Mouse (Mus musculus) cerebellum, postnatal 36 days (tissue): ENCODE results near the gene 1700080E11Rik.
A peak's percentile ranks its signal among the peaks of the same experiment; 100 is the strongest.
"Not testable (repeated sequence)": the region's sequence is repeated elsewhere in the genome, so short reads cannot be mapped to it uniquely, and the experiment has no call there.

ENCODE experiments used
- DNase-seq, 2 experiments: peaks; one replicate each; pipeline ENCODE4 v3.0.0; 2021 to 2022; ENCODE audit warnings: mixed read lengths in 2 of 2

The 1700080E11Rik gene

DNA sequence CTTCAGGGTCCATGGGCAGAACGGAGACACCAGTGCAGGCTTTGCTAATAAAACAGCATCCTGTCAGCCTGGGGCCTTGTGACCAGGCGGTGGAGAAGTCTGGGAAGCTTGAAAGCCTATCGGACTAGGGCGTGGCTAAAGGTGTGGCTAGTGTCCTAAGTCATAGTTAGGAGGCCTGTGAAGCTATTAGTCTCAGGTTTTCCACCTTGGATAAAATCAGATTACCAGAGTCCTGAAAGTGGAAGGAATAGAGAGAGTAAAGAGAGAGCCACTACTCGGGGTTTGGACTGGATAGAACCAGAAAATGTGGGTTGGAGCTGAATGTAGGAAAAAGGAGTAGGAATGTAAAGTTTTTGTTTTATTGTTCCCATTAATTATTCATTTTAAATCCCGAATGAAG, at the start of gene 1700080E11Rik:
Gene 1700080E11Rik, minus strand, starts transcription at position 101 of the 400 bp plus-strand sequence.
- no peak for DNase-seq

DNA sequence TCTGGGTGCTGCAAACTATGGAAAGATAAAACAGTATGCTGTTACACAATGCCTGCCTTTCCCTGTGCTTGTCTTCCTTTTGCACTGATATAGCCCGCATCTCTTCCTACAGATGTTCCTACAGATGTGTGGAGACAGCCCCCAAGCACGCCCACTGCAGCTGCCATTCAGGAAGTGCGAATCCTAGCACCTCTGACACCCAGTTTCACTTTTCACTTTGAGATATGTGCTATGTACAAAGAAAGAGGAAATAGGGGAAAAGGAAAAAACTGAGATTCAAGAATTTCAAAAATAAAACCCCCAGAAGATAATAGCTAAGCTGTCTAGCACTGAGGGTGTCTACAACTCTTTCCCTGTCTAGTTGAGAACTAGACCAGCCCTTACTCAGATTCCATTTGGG, 41.8 kb upstream of the 1700080E11Rik start:
- DNase-seq: no peak

GRCm38 (mm10) chr9:105182392-105182791, 37.5 kb upstream of the 1700080E11Rik start:
- DNase-seq: no peak

DNA sequence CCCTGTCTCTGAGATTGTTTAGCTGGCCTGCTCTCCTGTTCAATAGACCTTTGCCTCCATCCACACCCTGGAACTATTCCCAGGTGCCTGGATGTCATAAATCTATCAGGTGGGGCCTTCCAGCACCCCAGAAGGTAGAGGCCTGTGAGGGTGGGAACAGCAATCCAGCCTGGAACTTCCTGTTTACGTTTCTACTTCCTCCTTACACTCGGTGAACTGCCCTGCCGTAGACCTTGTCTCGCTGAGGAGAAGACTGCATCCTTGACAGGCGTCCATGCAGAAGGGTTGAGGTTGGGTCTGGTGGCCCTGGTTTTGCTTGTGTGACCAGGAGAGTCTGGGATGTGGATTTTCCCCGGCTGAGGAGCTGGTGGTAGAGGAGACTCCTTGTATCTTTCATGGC, 5.7 kb downstream of the 1700080E11Rik start:
- no peak for DNase-seq

GRCm38 (mm10) chr9:105136404-105136803, 8.5 kb downstream of the 1700080E11Rik start:
- DNase-seq: no peak

GRCm38 (mm10) chr9:105134536-105134935, 10.4 kb downstream of the 1700080E11Rik start:
- DNase-seq: no peak

DNA sequence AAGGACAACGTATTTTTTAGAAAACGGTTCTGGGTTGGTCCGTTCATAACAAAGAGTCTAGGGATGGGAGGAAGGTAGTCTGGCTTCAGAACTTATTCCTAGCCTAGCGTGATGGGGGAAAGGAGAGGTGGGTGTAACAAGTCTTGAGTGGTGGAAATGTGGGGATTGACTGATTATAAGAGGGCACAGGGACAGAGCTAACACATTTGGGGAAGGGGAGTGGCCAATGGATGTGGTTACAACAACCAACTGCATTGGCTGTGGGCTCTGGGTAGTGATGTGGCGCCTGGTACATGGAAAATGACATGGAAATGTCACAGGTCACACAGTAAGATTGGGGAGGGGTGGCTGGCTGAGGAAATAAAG, 12.9 kb downstream of the 1700080E11Rik start:
- no peak for DNase-seq

- DNase-seq: peak; percentile 87 to 88
These were observed 13.5 kb downstream of the 1700080E11Rik start, which contains the start of gene Nudt16 for GRCm38 (mm10) chr9:105131253-105132001. Gene Nudt16 (minus strand): TSS chr9:105131824.

- no peak for DNase-seq
These were observed 14.6 kb downstream of the 1700080E11Rik start for GRCm38 (mm10) chr9:105130331-105130730.

DNA sequence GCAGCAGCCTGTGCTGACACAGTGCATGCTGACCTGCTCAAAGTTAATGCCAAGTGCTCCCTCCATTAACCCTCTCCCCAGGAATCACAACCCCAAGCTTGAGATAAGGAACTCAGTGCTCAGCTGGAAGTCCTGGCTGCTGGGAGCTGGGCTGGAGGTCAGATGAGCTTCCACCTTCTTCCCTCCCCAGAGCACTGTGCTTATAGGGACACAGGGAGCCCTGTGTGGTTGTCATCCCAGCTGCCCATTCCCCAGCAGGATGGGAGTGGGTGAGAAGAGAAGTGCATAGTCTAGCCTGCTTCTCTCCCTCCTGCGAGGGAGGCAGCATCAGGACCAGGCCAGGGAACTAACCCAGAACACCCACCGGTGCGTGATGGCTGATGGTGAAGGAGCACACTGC, 19.7 kb downstream of the 1700080E11Rik start:
- not testable (repeated sequence) for DNase-seq

GRCm38 (mm10) chr9:105103893-105104292, 41.0 kb downstream of the 1700080E11Rik start:
- no peak for DNase-seq

DNA sequence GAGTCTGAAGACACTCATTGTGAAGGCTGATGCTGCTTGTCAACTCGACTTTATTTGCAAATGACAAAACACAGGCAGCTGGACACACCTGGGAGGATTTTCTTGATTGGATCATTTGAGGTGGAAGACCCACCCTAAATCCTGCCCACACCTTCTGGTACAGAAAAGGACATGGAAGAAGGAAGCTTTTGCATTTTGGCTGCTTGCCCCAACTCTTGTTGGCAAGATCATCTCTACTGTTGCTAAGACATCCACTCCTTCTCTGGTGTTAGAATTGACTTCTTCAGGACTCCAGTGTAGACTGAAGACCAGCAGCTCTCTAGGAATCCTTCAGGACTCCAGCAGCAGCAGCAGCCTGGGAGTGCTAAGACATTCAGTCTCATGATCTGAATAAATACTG, 43.0 kb downstream of the 1700080E11Rik start:
- no peak for DNase-seq

GRCm38 (mm10) chr9:105100807-105101570, 43.9 kb downstream of the 1700080E11Rik start:
- DNase-seq: no peak
